Mouse (Mus musculus): ENCODE data around the gene Dmbt1.
"Not testable (repeated sequence)": the region's sequence is repeated elsewhere in the genome, so short reads cannot be mapped to it uniquely, and the experiment has no call there.

Dmbt1 gene

DNA sequence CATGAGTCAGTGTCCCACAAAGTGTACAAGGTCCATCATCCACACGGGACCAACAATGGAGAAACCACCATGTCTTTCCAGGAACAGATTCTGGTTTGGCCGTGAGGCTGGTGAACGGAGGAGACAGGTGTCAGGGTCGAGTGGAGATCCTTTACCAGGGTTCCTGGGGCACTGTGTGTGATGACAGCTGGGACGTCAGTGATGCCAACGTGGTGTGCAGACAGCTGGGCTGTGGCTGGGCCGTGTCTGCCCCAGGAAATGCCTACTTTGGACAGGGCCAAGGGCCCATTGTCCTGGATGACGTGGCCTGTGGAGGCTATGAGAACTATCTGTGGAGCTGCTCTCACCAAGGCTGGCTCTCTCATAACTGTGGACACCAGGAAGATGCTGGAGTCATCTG lies 18.0 kb downstream of the Dmbt1 start:
- DNase-seq (ENCODE audit: low read depth, low spot score): not testable (repeated sequence)

DNA sequence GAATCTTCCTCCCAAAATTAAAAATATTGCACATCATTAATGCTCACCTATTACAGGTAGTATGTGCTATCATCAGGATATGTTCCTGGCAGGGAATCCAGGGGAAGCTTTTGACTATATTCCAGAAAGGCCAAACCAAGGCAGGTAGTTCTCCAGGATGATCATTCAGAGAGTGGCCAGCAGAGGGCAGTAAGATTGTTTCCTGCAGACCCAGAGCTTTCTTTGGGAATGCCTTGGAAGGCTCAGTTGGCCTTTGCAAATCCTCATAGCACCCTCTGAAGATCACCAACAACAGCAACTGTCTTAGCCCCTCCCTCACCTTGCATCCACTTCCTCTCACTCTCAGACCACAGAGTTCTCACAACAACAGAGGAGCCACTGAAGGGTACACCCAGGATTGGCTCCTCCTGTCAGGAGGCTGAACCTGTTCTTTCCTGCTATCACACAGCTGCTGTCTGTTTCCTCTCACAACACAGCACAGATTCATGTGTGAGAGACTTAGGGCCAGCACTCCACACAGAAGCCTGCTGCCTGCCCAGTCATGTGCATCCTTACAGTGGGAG lies 23.0 kb downstream of the Dmbt1 start:
- peak; percentile 45 for DNase-seq (ENCODE audit: low read depth, low spot score)

DNA sequence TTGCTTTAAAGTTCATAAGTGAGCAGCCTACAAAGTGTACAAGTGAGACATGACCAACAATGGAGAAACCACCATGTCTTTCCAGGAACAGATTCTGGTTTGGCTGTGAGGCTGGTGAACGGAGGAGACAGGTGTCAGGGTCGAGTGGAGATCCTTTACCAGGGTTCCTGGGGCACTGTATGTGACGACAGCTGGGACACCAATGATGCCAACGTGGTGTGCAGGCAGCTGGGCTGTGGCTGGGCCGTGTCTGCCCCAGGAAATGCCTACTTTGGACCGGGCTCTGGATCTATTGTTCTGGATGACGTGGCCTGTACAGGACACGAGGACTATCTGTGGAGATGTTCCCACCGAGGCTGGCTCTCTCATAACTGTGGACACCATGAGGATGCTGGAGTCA lies 26.1 kb downstream of the Dmbt1 start:
- DNase-seq (ENCODE audit: low read depth, low spot score): not testable (repeated sequence)

DNA sequence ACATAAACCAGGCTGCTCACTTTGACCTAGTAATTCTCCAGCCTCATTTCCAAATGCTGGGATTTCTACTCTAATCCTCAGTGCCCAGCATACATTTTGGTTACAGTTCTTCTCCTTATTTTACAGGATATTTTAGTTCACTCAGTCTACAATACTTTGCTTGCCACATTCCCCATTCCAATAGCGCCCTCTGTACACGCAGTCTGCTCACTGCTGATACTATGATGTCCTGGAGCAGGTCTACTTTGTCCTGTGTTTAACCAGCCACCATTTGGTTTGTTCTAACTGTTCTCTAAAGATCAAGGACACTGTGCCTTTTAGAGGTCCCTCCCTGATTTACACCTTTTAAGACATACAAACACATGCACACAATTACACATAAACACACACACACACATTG lies 28.0 kb downstream of the Dmbt1 start:
- not testable (repeated sequence) for DNase-seq (ENCODE audit: low read depth, low spot score)

DNA sequence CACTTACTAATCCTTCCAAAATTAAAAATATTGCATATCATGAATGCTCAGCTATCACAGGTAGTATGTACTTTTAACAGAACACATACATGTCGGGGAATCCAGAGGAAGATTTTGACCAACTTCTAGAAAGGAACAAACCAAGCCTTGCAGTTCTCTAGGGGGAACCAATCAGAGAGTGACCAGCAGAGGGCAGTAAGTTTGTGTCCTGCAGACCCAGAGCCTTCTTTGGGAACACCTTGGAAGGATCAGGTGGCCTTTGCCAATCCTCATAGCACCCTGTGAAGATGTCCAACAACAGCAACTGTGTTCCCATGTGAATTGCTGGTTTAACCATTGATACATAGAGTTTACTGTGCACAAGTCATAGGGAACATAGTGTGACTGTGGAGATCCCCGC lies 30.7 kb downstream of the Dmbt1 start:
- peak; percentile 7 for DNase-seq (ENCODE audit: low read depth, low spot score)

DNA sequence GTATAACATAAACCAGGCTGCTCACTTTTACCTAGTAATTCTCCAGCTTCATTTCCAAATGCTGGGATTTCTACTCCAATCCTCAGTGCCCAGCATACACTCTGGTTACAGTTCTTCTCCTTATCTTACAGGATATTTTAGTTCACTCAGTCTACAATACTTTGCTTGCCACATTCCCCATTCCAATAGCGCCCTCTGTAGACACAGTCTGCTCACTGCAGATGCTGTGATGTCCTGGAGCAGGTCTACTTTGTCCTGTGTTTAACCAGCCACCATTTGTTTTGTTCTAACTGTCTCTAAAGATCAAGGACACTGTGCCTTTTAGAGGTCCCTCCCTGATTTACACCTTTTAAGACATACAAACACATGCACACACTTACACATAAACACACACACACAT lies 36.3 kb downstream of the Dmbt1 start:
- peak; percentile 5 for DNase-seq (ENCODE audit: low read depth, low spot score)

DNA sequence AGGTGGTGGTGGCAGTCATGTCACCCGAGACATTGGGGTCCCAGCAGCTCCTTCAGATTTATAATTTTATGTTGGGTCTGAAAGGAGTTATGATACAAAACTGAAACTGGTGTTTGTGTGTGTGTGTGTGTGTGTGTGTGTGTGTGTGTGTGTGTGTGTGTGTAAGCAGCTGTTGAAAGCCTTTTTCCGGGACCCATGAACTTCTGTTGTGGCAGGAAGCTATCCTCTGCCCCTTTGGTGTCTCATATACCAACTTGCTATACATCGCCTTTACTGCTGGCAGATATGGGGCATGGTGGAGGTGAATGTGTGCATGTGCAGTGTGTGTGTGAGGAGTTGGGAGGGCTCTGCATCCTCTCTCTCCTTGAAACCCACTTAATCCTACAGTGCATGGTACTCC lies 41.6 kb downstream of the Dmbt1 start:
- not testable (repeated sequence) for DNase-seq (ENCODE audit: low read depth, low spot score)

DNA sequence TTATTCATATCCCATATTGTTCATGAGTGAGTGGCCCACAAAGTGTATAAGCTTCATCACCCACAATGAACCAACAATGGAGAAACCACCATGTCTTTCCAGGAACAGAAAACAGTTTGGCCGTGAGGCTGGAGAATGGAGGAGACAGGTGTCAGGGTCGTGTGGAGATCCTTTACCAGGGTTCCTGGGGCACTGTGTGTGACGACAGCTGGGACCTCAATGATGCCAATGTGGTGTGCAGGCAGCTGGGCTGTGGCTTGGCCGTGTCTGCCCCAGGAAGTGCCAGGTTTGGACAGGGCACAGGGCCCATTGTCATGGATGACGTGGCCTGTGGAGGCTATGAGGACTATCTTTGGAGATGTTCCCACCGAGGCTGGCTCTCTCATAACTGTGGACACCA lies 42.2 kb downstream of the Dmbt1 start:
- DNase-seq (ENCODE audit: low read depth, low spot score): not testable (repeated sequence)

DNA sequence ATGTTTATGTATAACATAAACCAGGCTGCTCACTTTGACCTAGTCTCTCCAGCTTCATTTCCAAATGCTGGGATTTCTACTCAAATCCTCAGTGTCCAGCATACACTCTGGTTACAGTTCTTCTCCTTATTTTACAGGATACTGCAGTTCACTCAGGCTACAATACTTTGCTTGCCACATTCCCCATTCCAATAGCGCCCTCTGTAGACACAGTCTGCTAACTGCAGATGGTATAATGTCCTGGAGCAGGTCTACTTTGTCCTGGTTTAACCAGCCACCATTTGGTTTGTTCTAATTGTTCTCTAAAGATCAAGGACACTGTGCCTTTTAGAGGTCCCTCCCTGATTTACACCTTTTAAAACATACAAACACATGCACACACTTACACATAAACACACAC lies 44.1 kb downstream of the Dmbt1 start:
- peak; percentile 27 for DNase-seq (ENCODE audit: low read depth, low spot score)

DNA sequence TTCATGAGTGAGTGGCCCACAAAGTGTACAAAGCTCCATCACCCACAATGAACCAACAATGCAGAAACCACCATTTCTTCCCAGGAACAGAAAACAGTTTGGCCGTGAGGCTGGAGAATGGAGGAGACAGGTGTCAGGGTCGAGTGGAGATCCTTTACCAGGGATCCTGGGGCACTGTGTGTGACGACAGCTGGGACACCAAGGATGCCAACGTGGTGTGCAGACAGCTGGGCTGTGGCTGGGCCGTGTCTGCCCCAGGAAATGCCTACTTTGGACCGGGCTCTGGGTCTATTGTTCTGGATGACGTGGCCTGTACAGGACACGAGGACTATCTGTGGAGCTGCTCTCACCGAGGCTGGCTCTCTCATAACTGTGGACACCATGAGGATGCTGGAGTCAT lies 50.5 kb downstream of the Dmbt1 start:
- not testable (repeated sequence) for DNase-seq (ENCODE audit: low read depth, low spot score)

DNA sequence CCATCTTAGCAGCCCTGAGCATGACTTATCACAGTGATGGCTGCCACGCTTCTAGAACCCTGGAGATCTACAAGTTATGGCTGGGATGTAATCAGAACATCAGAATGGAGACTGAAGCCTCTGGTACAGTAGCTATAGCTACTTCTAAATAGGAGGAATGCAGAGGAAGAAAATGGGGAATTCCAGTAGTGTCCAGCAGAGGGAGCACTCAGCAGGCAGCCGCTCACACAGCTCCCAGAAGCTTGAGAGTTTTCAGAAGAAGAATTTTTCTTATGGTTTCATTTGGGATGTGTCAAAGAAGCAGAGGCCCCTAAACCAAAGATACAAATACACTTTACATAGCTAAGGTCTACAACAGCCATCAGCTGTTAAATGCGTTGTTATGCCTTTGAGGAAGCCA lies 80.6 kb downstream of the Dmbt1 start:
- DNase-seq (ENCODE audit: low read depth, low spot score): peak; percentile 41

DNA sequence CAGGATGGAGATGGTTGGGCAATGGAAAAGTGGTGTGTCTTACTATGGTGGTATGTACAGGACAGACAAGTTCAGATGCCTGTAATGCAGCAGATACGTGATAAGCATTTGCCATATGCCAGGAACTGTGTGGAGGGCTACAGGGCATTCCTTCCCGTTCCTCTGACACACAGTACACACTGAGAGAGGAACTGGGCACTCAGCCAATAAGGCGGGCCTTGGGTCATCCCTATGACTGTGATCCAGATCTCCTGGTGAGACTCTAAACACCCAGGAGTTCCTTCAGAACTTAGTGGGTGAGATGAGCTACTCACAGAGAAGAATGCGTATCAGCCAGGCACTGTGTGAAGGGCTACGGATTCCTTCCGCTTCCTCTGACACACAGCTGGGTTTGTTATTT lies 81.8 kb downstream of the Dmbt1 start:
- no peak for DNase-seq (ENCODE audit: low read depth, low spot score)

DNA sequence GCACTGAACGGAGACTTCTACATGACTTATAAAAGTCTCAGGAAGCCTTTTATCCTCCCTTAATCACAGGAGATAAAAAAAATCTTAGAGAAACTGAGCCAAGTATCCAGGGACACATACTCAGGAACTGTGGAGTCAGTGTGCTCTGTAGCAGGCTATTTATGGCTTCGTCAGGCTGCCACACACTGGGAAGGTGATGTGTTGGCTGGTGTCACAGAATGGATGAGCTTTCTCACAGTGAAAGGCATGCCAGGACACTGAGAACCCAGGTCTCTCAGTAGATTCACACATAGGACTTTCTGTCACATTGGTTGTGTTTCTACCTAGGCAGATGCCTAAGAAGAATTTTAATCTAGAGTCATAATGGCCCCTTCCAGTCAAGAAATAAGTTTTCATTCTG lies 82.6 kb downstream of the Dmbt1 start:
- DNase-seq (ENCODE audit: low read depth, low spot score): no peak

DNA sequence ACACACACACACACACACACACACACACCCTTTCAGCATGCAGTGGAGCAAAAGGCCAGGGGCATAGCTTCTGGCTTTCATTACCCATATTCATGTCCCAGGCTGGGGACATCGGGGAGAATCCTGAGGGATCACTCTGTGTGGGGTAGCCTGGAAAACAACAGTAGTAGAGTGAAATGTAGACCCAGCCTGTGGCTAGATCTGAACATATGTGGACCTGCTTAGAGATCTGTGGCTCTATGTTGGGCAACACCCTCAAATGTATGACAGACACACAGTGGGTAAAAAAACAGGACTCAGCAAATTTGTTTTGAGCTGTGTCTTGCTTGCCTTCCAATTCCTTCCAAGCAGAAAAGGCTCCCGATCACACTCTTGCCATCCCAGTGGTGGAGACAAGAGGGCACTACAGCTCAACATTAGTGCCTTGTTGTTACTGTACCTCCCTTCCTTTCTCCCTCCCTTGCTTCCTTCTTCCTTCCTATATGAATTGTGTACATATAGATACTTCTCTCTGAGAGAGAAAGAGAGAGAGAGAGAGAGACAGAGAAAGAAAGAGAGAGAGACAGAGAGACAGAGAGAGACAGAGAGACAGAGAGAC lies 90.5 kb downstream of the Dmbt1 start:
- no peak for DNase-seq (ENCODE audit: low read depth, low spot score)

DNA sequence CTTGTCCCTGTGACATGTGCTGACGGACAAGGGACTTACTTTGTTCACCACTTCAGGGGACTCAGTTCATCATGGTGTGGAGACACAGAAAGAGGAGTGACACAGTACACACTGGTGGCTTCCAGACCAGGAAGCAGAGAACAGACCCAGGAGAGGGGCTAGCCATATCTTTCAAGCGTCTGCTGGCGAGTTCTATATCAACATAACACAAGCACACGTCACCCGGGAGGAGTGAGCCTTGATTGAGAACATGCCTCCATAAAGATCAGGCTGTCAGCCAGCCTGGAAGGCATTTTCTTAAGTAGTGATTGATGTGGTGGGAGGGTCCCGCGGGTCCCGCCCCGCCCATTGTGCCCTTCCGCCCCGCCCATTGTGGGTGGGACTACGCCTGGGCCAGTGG lies 98.2 kb downstream of the Dmbt1 start:
- peak; percentile 9 for DNase-seq (ENCODE audit: low read depth, low spot score)

DNA sequence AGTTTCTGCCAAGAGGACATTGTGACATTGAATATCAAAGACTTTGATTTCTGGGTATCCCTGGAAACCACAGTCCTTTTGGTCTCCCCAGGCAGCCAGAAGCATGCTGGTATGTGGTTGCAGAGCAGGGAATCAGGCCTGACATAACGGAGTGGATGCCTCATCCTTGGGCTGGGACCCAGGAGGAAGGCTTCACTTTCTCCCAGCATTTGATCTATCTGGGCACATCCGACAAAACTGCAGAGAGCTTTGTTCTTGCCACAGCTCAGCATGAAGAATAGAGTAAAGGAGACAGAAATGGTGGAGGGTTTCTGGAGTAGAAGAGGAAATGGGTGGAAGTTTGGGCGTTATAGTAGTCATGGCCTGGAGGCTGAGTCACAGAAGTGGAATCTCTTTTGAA lies 101.3 kb downstream of the Dmbt1 start:
- no peak for DNase-seq (ENCODE audit: low read depth, low spot score)

DNA sequence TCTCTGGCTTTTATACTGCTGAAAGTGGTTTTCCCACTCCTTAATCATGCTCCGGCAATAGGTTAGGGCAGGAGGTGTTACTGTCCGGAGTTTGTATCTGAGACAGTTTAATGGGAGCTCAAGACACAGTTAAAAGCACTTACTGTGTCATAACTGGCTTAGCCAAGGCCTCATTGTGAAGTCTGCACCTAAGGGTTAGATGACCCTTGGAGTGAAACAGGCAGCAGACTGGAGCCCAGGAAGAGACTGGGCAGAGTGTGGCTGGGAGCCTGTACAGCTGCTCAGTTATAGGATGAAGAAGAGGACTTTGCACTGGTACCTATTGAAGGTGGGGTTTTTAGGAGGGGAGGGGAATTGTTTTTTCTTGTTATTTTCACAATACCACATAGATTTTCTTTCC lies 114.4 kb downstream of the Dmbt1 start, which contains the start of gene 4933402N03Rik:
TSS of gene 4933402N03Rik (minus strand) at position 101 of the 400 bp plus-strand sequence.
- DNase-seq (ENCODE audit: low read depth, low spot score): no peak

DNA sequence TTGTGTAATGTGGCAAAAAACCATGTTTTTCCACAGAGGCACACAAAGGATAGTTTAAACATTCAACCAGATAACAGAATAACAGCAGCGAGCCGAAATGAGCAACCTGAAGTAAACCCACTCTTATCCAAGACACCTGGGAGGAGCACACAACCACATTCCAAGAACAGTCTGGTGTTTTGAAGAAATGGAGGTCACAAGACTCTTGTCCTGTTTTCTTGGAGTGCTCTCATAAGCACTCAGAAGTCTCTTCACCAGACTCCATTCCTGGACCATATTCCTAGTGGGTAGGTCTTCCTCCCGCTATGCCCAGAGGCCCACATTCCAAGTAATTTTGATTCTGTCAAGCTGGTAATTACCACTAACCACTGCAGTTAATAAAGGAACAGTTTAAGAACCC lies 118.3 kb downstream of the Dmbt1 start:
- DNase-seq (ENCODE audit: low read depth, low spot score): no peak

DNA sequence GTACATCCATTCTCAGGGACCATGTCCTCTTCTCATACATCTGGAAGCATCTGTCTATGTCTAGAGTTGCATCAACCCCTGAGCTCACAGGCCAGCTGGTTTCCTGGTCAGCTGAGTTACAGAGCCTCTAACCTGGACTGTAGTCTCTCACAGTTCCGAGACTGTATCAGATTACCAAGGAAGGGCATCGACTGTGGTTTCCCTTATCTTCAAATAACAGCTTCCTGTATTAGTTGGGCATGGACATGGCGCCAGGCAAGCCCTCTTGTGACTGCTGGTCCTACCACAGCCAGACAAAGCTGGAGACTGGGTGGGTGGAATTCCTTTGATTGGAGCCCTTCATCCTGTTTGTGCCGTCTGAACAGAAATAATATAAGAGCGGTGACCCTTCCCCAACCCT lies 121.2 kb downstream of the Dmbt1 start:
- no peak for DNase-seq (ENCODE audit: low read depth, low spot score)

DNA sequence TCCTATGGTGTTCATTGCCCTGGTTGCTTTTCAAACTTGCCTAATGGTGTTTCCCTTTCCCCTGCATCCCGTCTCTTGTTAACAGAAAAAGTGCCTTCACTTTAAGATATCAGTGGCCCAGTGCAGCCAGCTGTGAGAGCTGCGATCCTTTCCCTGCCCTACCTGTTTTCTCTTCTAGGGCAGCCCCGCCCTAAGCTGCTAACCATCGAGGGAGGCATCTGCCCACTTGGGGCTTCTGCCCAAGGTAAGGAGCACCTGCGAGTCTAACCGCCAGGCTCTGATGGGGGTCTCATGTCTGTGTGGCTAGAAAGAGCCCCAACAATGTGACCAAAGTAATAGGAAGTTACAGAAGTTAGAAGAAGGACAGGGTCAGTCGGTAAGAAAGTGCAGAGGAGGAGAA lies 130.4 kb downstream of the Dmbt1 start:
- no peak for DNase-seq (ENCODE audit: low read depth, low spot score)

DNA sequence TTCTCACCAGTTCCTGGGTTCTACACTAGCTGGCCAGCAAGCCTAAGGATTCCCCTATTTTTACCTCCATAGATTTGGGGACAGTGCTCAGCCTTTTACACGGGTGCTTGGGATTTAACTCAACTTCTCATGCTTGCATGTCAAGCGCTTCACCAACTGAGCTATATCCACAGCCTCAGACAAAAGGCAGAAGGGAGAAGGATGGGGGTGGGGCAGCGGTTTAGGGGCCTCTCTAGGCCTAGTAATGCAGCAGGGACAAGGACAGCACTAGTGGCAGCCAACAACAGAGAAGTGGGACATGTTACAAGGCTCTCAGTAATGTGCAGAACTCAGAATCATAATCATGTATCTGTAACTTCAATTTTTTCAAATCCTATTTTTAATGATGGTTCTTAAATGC lies 135.9 kb downstream of the Dmbt1 start:
- no peak for DNase-seq (ENCODE audit: low read depth, low spot score)

DNA sequence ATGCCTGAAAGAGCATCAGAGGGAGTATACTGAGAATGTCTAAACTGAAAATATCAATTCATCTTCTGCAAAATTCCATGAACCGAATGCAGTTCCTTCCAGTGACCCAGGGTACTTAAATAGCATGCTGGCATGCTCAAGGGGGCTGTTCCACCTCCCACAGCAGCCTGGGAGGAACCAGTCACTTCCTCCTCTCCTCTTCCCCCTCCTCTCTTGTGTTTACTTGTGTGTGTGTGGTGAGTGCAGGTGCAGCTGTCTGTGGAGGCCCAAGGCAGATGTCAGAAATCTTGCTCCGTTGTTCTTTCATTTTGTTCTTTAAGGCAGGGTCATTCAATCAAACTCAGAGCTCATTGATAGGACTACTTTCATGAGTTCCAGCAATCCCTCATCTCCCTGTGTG lies 137.2 kb downstream of the Dmbt1 start:
- no peak for DNase-seq (ENCODE audit: low read depth, low spot score)

All from ES-CJ7 (cell line).